Mouse (Mus musculus) erythroblast, embryonic 14.5 days (primary cell): ENCODE measurements around the gene Lyz2.
"Not testable (repeated sequence)": the region's sequence is repeated elsewhere in the genome, so short reads cannot be mapped to it uniquely, and the experiment has no call there.

Experiments used
- GATA1 ChIP-seq: IDR thresholded peaks from 2 replicates; pipeline ENCODE4 v1.6.1; 2012; ENCODE audit warnings: low read length, inconsistent platforms, mixed read lengths
- TAL1 ChIP-seq: IDR thresholded peaks from 3 replicates; pipeline ENCODE4 v1.6.1; 2012; ENCODE audit warnings: low read length, inconsistent platforms, mixed read lengths

DNA sequence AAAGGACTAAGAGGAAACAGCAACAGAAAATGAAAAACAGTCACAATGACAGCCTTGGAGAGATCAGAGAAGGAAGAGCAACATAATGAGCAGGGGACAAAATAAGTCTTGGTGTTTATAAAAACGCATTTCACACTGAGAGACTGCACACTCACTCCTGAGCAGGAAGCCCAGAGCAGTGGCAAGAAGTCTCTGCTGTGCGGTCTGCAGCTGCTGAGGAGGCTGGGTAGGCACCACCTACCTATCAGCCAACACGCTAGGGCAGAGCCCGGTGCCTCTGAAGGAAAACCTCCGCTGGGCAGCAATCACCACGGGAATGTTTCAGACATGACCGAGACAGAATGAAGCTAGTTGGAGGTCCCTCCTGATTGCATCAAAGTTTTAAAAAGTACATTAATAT lies 7.5 kb downstream of the Lyz2 start:
- TF ChIP-seq TAL1, GATA1: not testable (repeated sequence)
